Mouse (Mus musculus): ENCODE measurements around the gene Ffar1.

The Ffar1 gene

DNA sequence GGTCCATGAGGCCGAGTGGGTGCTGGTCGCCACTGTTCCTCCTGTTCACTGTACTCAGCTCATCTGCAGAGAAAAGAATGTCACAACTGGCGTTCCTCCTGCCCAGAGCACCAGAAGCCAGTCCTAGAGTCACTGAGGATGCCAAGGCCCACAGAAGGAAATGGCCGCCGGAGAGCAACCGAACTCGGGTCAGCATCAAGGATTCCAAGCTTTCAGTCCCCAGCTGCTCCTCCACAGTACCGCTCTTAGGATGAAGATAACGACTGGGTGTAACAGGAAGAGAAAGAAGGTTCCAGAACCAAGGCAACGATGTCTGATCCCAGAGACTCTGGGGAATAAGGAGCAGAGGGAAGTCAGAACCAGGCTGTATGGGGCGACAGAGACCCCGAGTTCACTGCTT, at the start of gene Ffar1:
TSS of gene Ffar1 (minus strand) at position 101 of the 400 bp plus-strand sequence.
- no peak for DNase-seq (ENCODE audit: low read depth, low spot score)

DNA sequence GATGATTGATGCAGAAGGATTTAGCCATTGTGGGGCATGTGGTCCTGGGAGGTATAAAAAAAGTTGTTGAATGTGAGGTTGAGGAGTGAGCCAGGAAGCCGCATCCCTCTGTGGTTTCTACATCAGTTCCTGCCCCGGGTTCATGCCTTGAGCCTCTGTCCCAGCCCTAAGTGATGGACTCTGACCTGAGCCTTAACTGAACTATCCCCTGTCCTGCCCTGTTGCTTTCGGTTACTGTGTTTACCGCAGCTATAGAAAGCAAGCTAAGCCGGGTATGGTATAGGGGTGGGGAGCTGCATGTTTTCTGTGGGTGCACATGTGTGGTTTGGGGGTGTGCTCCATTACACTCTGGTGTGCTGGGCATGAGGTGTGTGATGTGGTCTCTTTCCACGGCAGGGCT, 48.4 kb upstream of the Ffar1 start:
- DNase-seq (ENCODE audit: low read depth, low spot score) = no peak

GRCm38 (mm10) chr7:30908992-30909431, 47.6 kb upstream of the Ffar1 start:
- DNase-seq (ENCODE audit: low read depth, low spot score) = no peak

DNA sequence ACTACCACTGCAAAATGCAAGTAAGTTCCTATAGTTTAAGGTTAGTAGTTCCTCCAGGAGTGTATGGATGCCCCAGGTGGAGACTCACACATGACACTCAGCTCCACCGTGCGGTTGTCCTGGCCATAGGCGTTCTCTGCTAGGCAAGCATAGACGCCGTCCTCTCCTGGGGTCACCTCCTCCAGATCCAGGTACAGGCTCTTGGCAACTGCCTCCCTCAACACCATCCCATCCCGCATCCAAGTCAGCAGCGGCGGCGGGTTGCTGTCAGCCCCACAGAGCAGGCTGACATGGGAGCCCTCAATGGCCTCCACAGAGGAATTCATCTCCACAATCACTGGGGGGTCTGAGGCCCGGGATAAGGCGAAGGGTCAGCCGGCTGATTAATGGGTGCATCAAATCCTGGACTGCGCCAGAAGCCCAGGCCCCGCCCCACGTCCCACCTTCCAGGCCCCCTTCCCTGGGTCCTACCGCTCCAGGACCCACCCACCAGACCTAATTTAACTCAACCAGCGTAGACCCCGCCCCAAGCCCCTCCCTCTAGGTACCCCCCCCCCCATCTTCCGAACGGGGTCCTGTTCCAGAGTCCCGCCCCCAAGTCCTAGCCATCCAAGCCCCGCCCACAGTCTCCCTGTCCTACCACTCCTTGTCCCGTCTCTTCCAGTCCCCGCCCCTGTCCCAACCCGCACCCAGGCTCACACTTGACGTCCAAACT, 47.1 kb upstream of the Ffar1 start:
- DNase-seq (ENCODE audit: low read depth, low spot score) = peak; percentile 26

- DNase-seq (ENCODE audit: low read depth, low spot score) = no peak
Measured at GRCm38 (mm10) chr7:30904042-30904441, 42.7 kb upstream of the Ffar1 start.

GRCm38 (mm10) chr7:30895217-30895616, 33.9 kb upstream of the Ffar1 start:
- DNase-seq (ENCODE audit: low read depth, low spot score) = no peak

DNA sequence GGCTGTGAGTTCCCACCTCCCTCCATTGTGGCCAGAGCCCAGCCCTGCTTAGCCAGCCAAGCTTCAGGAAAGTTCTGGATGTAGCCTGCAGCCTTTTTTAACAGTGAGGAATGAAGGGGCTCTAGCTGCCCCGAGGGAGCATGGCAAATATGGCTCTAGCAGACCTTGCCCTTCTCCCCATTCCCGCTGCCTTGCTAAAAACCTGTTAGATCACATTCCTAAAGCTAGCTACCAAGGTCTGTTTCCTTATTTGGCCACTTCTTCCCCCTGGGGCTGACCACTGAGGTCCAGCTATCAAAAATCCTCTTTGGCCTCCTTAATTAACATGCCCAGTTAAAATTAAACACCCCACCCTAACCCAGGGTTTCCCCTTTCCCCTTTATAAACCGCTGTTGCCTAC, 31.2 kb upstream of the Ffar1 start:
- no peak for DNase-seq (ENCODE audit: low read depth, low spot score)

DNA sequence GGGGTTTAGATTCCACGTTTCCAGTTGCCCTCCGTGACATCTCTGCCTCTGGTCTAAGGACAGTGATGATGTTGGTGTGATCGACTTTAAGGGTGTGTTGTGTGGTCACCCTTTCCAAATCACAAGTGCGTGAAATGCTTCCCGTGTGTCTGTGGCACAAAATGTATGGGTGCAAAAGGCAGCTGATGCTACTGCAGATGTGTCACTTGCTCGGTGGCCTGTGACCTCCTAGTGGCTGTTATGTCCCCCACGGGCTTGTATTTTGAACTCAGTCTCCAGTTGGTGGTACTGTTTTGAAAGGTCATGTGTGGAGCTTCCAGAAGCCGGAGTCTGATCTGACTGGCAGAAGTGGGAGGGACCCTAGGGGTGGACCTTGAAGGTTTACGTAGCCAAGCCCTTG, 30.4 kb upstream of the Ffar1 start:
- no peak for DNase-seq (ENCODE audit: low read depth, low spot score)

DNA sequence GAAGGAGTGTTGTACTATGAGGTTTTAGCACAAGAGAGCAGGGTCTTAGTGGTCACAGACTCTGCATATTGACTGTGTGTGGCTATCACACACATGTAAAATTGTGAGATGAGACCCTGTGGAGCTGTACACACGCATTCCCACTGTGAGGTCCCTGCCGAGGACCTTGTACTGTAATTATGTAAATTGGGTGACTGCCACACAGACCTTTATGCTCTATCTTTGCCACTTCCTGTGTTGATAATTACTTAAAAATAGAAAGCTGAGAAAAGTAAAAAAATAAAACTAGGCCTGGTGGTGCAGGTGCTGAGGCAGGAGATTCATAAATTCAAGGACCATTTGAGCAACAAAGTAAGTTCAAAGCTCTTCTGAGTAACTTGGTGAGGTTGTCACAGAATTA, 29.3 kb upstream of the Ffar1 start:
- no peak for DNase-seq (ENCODE audit: low read depth, low spot score)

DNA sequence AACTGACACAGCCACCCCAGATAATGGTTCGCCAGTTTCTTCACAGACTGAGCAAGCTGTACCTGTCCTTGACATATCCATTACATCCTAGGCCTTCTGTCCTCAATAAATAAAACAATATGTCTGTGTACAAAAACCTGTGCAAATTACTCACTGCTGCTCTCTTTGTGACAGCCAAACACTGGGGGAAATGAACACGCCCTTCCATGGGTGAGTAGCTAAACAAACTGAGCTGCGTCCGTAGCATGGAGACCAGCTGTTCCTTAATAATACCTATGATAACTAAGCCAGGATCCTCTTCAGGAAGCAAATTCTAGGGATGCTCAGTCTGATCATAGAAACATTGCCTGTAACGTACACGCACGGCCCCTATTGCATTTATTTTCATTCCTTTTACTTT, 27.4 kb upstream of the Ffar1 start:
- DNase-seq (ENCODE audit: low read depth, low spot score) = no peak

DNA sequence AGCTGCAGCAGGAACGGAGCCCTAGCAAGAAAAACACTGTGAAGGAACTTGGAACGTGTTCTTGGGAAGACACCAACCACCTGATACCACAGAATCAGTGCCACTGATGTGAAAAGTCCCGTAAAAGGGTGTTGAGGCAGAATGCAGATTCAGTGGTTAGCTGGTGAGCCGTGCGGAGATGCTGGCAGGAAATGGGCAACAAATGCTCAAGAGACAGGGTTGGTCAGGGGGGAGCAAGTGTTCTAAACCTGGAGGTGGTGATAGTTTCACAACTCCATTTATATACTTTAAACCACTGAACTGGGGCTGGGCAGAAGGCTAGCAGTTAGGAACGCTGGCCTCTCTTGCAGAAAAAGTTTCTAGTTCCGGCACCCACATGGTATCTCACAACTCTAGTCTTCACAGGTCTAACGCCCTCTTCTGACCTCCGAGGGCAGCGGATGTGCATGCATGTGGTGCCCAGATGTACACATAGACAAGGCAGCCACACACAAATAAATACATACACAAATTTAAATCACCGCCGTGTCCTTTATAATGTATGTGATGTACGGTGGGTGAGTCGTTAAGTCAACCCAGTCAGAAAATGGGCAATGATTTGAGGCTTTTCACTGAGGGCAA, 26.3 kb upstream of the Ffar1 start:
- no peak for DNase-seq (ENCODE audit: low read depth, low spot score)

- DNase-seq (ENCODE audit: low read depth, low spot score) = no peak
Measured at GRCm38 (mm10) chr7:30886852-30887251, 25.5 kb upstream of the Ffar1 start.

DNA sequence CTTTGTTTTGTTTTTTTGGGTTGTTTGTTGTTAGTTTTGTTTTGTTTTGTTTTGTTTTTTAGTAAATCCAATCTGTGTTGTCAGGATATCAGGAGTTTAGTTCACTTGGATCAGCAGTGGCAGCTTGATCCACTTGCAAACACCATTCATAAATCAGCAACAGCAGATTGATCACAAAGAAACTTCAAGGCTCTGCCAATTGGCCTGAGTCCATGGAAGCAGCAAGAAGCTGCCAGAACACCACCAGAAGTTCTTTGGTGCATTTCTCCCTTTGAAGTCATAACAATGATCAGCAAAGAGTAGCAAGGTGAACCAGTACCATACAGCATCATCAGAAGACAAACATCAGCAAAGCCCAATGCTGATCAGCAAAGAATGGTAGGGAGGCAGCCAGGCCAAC, 22.7 kb upstream of the Ffar1 start:
- DNase-seq (ENCODE audit: low read depth, low spot score) = no peak

GRCm38 (mm10) chr7:30881367-30881766, 20.0 kb upstream of the Ffar1 start:
- DNase-seq (ENCODE audit: low read depth, low spot score) = no peak

- no peak for DNase-seq (ENCODE audit: low read depth, low spot score)
Measured at GRCm38 (mm10) chr7:30880176-30880575, 18.8 kb upstream of the Ffar1 start, which contains the start of gene Cd22. Gene Cd22, minus strand, starts transcription at chr7:30880342.

GRCm38 (mm10) chr7:30878950-30879349, 17.6 kb upstream of the Ffar1 start:
- no peak for DNase-seq (ENCODE audit: low read depth, low spot score)

DNA sequence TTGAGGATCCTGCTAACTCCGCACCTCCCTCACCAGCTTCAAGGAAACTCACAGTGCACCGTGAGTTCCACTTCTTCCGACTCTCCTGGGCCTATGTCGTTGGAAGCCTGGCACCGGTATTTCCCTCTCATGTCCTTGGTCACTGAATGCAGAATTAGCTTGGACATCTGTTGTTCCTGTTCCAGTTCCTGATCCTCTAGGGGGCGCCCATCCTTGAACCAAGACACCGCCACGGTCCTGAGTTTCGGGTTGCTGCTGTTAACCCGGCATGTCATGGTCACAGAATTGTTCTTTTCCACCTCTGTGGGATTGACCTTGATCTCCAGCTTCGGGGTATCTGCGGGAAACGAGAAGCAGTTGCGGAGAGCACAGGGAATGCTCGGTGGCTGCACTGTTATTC, 11.7 kb upstream of the Ffar1 start:
- DNase-seq (ENCODE audit: low read depth, low spot score) = peak; percentile 45

DNA sequence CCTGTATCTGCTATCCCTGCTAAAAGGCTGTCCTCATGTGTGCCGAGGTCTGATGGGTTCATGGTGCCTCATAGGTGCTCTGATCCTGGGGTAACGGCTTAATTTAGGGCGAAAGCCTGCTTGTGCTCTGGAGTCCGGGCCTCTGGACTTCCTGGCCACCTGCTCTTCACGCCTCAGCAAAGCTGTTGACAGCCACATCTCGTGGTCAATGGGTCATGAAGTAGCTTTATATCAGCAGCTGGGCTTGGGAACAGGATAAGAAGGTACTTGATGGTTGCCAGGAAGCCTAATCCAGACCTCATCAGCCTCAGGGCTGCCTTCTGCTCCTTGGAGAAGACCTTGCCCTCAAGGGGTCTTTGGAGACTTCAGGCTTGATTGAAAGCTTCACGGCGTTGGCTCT, 2.0 kb upstream of the Ffar1 start:
- DNase-seq (ENCODE audit: low read depth, low spot score) = no peak

DNA sequence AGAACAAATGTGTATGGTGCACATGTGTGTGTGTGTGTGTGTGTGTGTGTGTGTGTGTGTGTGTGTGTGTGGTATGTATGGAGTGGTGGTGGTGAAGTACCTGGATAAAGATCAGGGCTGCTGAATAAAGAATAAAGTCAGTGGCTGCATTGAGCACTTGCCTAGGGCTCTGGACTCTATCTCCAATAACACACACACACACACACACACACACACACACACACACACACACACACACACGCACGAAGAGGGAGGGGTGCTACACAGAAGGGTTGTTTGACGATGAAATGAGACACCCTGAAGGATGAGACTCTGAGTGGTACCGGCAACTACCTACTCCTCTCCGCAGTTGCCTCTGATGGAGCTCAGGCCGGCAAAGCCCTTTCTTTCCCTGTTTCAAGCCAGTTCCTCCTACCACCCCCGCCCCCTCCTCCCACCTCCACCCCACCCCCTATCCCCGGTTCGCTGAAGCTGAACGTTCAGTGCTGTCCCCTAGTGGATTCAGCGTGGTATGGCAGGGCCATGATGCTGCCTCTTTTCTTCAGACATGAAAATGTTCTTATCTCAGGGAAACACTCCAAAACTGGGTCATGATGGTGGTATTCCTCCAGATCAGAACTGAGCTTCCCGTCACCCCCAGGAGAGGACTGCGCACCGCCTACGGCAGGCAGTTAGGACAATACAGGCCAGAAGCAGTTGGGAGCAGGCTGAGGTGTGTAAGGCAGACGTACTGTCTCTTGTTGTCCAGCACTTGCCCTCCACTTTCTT, 1.5 kb downstream of the Ffar1 start:
- peak; percentile 43 for DNase-seq (ENCODE audit: low read depth, low spot score)

- DNase-seq (ENCODE audit: low read depth, low spot score) = peak; percentile 57
Measured at GRCm38 (mm10) chr7:30859290-30859634, 2.1 kb downstream of the Ffar1 start.

DNA sequence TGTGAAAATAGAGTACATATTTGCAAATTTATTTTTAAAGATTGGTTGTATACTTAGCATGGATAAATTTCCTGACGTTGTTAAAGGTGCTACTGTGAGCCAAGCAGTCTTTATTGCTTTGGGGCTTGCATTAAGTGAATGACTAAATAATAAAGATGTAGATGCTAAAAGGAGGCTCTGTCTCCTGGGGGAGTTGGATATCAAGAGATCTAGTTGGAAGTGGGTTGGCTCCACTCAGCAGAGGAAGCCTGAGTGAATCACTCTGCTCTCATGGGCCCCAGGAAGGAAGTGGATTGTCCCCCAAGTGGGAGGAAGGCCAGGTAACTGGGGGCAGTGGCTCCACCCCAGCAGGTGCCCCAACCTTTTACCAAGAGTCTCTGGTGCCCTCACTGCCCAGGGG, 3.6 kb downstream of the Ffar1 start:
- no peak for DNase-seq (ENCODE audit: low read depth, low spot score)

GRCm38 (mm10) chr7:30856078-30856477, 5.3 kb downstream of the Ffar1 start, which contains the start of gene Ffar3:
Gene Ffar3, minus strand, starts transcription at chr7:30856178.
- no peak for DNase-seq (ENCODE audit: low read depth, low spot score)

GRCm38 (mm10) chr7:30851421-30851820, 9.9 kb downstream of the Ffar1 start:
- DNase-seq (ENCODE audit: low read depth, low spot score) = no peak

Data from embryo, embryonic 11.5 days (tissue).